Mouse (Mus musculus) regulatory T cell (primary cell): ENCODE data around the gene Nacad.

Experiments
- in situ Hi-C: fragments of 300-600 bp; cut with MboI, MseI; formaldehyde crosslinking; loops from one replicate; pipeline ENCODE4 v1.15.1; 2025; ENCODE audit warnings: high pct_unique_total_duplicates

Gene Nacad

DNA sequence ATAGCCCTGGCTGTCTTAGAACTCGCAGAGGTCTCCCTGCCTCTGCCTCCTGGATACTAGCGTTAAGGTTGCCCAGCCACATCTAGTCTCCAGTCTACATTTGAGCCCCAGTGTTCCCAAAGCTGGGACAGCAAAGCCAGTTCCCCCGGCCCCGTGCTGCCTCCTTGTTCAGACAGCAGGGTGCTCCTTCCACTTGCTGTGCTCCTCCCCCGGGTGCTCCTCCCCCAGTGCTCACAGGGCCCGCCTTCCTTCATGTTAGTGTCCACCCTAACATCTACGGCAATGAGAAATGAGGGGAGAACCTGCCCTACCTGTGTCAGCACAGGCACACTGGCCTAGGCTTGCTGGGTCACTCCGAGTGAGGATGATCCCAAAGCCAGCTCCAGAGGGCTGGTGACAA lies 20.1 kb downstream of the Nacad start:
- in situ Hi-C loops: no loop called here

DNA sequence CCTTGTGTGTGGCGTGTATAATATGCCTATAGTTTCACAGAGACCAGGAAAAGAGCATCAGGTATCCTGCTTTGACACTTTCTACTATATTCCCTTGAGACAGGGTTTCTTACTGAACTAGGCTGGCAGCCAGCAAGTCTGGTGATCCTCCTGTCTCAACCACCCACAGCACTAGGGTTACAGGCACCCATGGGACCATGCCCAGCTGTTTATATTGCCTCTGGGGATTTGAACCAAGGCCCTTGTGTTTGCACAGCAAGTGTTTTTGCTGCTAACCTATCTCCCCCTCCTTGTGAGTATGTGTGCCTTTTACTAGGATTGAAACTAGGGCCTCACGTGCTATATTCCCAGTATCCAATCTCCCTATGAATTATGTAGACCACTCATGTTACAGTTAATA lies 24.3 kb downstream of the Nacad start:
- in situ Hi-C loops: no loop called here

DNA sequence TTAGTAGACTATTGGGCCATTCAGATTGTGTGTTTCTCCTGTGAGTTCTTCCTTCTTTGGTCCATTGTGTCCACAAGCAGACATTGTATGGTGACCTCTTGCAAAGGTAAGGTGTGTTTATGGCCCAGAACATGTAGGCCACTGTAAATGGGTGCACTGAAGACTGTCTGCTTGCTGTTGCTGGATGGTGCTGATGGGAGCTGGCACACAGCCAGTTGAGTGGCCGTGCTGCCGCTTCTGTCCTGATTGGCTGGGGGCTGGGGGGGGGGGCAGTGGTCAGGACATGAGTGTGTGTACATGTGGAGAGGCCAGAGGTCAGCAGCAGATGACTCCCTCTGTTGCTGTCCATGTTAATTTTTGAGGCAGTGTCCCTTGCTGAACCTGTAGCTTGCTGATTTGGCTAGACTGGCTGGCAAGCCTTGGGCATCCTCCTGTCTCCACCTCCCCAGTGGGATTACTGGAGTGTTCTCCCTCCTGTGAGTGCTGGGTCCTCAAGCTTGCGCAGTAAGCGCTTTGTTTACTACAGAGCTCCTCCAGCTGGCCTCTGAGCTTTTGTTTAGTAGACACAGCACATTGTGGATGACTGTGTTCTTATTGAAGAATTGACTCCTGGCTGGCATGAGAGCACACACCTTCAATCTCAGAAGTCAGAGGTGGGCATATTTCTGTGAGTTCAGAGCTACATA lies 25.6 kb downstream of the Nacad start:
- in situ Hi-C loops: no loop called here

GRCm38 (mm10) chr11:6579361-6579760 lies 26.5 kb downstream of the Nacad start:
- in situ Hi-C loops: no loop called here

GRCm38 (mm10) chr11:6576151-6576550 lies 29.7 kb downstream of the Nacad start:
- in situ Hi-C loops: no loop called here

GRCm38 (mm10) chr11:6569410-6569777 lies 36.5 kb downstream of the Nacad start:
- in situ Hi-C loops: no loop called here

DNA sequence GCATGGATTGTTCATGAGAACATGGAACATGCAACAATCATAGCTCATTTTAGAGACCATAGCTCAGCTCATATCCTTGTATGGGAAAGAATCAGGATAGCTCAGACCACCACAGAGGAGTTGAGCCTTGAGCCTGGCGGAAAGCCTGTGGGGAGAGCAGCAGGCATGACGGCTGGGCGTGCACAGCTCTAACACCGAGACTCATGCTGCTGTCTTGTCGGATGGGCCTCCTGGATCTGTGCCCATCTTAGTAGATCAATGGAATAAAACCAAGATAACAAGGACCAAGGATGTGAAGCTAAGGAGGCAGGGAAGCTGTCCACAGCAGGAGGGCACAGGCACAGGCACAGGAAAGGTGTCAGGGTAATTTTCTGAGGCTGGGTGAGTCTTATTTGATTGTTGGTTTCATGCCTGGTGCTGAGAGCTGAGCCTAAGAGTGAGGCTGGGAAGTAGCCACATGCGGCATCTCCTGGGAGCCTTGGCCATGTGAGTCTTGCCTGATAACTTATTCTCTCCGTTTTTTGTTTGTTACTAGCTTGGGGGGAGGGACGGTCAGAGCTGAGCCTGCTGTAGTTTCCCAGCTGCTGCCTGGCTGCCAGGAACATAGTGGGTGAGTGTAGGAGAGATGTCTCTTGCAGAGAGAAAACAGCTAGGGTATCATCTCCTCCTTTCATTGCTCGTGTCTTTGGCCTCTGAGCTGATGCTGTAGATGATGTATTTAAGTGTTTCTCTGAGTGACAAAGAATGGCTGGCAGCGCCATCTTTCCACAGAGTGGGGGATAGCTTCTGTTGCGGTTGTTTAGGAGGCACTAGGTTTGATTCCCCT lies 37.1 kb downstream of the Nacad start:
- in situ Hi-C loops: no loop called here

DNA sequence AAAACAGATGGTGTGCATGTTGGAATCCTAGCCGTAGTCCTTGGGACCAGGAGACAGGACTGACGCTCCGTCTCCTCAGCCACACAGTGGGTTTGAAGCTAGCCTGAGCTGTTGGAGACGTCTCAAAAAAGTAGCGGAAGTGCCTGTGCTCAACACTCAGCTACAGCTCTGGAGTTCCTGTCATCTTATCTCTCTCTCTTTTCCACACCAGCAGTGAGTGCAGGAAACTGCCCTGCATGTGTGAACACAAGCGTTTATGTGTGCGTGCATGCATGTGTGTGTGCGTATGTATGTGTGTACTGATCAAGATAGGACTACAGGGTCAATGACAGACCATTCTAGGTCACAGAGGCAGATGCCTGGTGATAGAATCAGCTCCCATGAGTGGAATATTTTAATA lies 37.9 kb downstream of the Nacad start:
- in situ Hi-C loops: no loop called here

GRCm38 (mm10) chr11:6566496-6566895 lies 39.4 kb downstream of the Nacad start:
- in situ Hi-C loops: no loop called here

DNA sequence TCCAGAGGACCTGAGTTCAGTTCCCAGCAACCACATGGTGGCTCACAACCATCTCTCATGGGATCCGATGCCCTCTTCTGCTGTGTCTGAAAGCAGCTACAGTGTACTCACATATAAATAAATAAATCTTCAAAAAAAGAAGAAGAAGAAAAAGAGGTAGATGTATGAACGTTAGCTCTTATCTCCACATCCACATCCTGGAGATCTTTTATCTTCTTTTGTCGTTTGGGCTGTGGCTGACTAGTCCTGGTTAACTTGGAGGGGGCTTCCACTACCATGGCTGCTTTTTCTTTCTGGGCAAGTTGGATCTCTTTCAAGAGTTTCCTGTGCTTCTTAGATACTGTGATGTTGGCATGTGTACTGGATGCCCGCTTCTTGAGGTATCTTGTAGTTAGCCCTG lies 42.7 kb downstream of the Nacad start:
- in situ Hi-C loops: no loop called here

GRCm38 (mm10) chr11:6562359-6562758 lies 43.5 kb downstream of the Nacad start:
- in situ Hi-C loops: no loop called here

DNA sequence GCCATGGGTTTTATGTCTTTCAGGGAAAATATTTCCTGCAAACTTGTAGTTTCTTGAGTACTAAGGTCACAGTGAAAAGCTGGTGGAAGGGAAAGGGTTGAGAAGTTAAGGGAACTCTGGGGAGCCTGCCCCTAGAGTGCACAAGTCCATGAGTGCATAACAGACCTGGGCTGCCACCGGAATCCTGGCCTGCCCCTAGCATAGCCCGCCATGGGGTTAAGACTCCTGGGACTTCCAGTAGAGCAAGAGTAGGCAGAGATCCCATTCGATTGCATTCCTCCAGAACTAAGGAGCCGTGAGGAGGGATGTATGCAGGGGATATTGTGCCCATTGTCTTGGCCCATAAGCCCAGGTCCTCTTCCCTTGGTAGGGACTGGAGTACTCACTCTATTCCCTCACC lies 44.4 kb downstream of the Nacad start:
- in situ Hi-C loops: no loop called here

DNA sequence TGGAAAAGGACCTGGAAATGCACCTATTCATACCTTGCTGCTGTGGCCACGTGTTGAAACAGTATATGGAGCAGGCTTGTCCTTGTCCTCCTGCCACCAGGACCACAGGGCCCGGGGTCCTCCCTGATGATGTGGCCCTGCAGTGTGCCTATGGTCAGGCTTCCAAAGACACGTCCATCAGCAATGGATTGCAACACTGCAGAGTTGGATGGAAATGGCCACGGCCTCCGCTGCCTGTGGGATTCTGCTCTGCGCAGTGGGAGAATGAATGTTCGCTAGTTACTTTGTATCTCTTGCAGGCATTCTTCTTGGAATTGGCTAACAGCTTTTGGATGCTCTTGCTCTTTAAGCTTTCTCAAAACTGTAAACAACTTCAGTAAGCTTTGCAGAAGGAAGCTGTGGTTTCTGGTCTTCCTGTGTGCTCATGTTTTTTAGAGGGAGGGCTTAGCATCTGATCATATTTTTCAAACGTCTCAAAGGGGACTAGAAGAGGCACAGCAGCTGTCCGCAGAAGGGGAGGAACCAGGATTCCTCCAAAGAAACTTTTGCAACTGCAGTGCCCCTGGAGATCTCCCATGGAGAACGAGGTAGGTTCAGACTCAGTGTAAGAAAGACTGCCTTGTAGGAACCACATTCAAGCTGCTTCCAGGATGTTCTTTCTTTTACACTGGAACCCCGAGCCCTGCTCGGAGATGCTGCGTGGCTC lies 45.0 kb downstream of the Nacad start:
- in situ Hi-C loops: no loop called here

- in situ Hi-C loops: no loop called here
Measured at GRCm38 (mm10) chr11:6559996-6560395, 45.9 kb downstream of the Nacad start.

- in situ Hi-C loops: no loop called here
Measured at GRCm38 (mm10) chr11:6558234-6558633, 47.6 kb downstream of the Nacad start.

DNA sequence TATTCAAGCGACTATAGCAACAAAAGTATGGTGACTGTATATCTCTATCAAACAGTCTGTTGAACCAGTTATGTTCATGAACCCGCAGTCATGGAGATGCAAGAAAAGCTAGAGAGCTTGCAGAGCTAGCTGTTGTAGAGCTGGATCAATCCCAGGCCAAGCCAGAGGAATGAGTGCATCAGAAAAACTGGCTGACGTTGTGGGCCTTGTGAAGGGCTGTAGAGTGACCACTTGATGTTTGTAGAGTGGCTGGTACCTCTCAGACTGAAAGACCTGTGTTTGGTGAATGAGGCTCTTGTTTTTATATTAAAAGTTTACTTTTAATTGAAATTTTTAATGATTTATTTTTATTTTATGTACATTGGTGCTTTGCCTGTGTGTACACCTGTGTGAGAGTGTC lies 55.7 kb downstream of the Nacad start:
- in situ Hi-C loops: no loop called here

DNA sequence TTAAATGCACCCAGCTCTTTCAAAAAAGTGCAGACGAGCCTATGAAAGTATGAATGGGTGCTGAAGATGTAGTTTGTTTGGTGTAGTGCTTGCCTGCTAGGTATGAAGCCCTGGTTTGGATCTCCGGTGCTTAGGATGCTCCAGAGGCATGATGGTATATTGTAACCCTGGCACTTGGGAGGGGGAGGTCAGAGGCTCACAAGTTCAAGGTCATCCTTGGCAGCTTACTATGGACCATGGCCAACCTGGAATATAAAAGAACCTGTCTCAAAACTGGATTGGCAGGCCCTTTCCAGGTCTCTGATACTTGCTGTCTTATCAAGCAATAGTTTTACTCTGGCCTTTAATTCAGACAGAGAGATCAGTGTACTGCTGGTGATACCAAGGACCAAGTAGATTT lies 56.1 kb downstream of the Nacad start:
- in situ Hi-C loops: no loop called here
